In the genomic region with DNA sequence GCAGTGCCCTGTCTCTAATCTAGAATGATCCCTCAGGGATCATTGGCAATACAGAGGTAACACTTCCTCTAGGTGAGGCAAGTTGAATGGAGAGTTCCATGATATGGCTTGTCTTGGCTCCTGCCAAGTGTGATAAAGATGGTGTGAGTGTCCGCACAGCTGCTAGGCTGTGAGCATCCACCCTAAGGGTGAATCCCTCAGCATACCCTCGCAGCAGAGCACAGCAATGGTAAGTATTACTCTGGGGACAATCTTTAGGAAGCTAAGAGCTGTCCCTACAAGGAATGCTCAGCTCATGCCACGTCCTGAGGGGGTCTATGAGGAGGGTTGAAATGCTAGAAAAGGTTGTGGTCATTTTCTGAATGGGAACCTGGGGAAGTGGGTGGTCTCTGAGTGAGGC, we compare ENCODE assay signal across 17 mouse cellular contexts.
"Had no signal": no experiment of that assay in that cellular context is flagged by ENCODE, and none has a peak within 500 bp of the region (broad histone marks: within the 10 kb centered on the region; RNA-seq: fewer than 3 reads in every experiment).

No protein-coding gene starts in this region.

- H3K4me1 ChIP-seq: neural tube, embryonic 13.5 days; stomach, embryonic 15.5 days had no signal

- H3K36me3 ChIP-seq: neural tube, embryonic 12.5 days; neural tube, embryonic 13.5 days; neural tube, embryonic 15.5 days; stomach, embryonic 15.5 days had no signal

- H3K27me3 ChIP-seq: neural tube, embryonic 12.5 days; neural tube, embryonic 13.5 days; neural tube, embryonic 15.5 days; stomach, embryonic 15.5 days had no signal

- H3K4me3 ChIP-seq: neural tube, embryonic 12.5 days; neural tube, embryonic 13.5 days; neural tube, embryonic 15.5 days; stomach, embryonic 15.5 days had no signal

- H3K27ac ChIP-seq: neural tube, embryonic 12.5 days; neural tube, embryonic 13.5 days; neural tube, embryonic 15.5 days; stomach, embryonic 15.5 days; stomach, postnatal 0 days had no signal

- H3K9me3 ChIP-seq: neural tube, embryonic 12.5 days; neural tube, embryonic 13.5 days; neural tube, embryonic 15.5 days; stomach, embryonic 15.5 days had no signal

- DNase-seq: retina, postnatal 1 day; right cerebral cortex, adult 18-20 months; right cerebral cortex, postnatal 14 days; right cerebral cortex, postnatal 25 days; right cerebral cortex, postnatal 4 days; spleen, adult 18-20 months; thymus, adult 18-20 months; thymus, adult 2 months; thymus, postnatal 14 days; thymus, postnatal 25 days; thymus, postnatal 36 days; thymus, postnatal 4 days had no signal
